Comparison of ENCODE assay signal across 8 mouse cellular contexts in genomic region chr15:74075903-74076721, GRCm38 (mm10).
A peak's percentile ranks its signal among the peaks of the same experiment; 100 is the strongest.
DNase-seq lines count a peak whose midpoint lies in the region; ATAC-seq lines count a peak whose summit lies in the region.

No protein-coding gene starts in this region.

- ATAC-seq in heart, embryonic 16.5 days (replicated peaks; ENCODE audit: extremely low read depth, insufficient read depth, low FRiP score), result peak; percentile 45; the same call in 1 of the 2 replicates
- ATAC-seq in liver, embryonic 13.5 days (ENCODE audit: low read depth), result no peak
- peak; percentile 78 for ATAC-seq in neural tube, embryonic 13.5 days (ENCODE audit: low read depth)

- H3K4me3 ChIP-seq in heart, embryonic 16.5 days (ENCODE audit: low read length), result no peak overlapping the region
- no peak overlapping the region for H3K4me3 ChIP-seq in liver, embryonic 13.5 days (replicated peaks)
- peak overlapping the region; percentile 5; the same call in 1 of the 2 replicates for H3K4me3 ChIP-seq in neural tube, embryonic 13.5 days

- DNase-seq in 3134 (ENCODE audit: extremely low read depth, insufficient read length, low spot score), result peak; percentile 74
- peak; percentile 77 to 82 for DNase-seq in adrenal gland, adult 18-20 months (ENCODE audit: low spot score in 2 of 2)
- DNase-seq in fibroblast of lung, adult 2 months (ENCODE audit: low read depth), result peak; percentile 29
- peak; percentile 91 for DNase-seq in kidney, postnatal 14 days
- DNase-seq in liver, embryonic 13.5 days, result peak; percentile 33
- DNase-seq in thymus, postnatal 25 days, result peak; percentile 46

- no peaks in the 10 kb centered on the region for H3K36me3 ChIP-seq in heart, embryonic 16.5 days (ENCODE audit: control insufficient read depth, insufficient read depth)
- no peaks in the 10 kb centered on the region for H3K36me3 ChIP-seq in liver, embryonic 13.5 days
- H3K36me3 ChIP-seq in neural tube, embryonic 13.5 days, result no peaks in the 10 kb centered on the region

- H3K4me1 ChIP-seq in heart, embryonic 16.5 days (ENCODE audit: control insufficient read depth, insufficient read depth, low read length), result no peaks in the 10 kb centered on the region
- no peaks in the 10 kb centered on the region for H3K4me1 ChIP-seq in liver, embryonic 13.5 days (replicated peaks)
- H3K4me1 ChIP-seq in neural tube, embryonic 13.5 days (replicated peaks), result peaks cover 18% of the 10 kb centered on the region

- WGBS in heart, embryonic 16.5 days, result 51% methylated on average over 16 of the region's 16 CpGs
- WGBS in liver, embryonic 13.5 days (ENCODE audit: insufficient replicate concordance), result 47% methylated on average over 16 of the region's 16 CpGs
- 21% methylated on average over 16 of the region's 16 CpGs for WGBS in neural tube, embryonic 13.5 days

- H3K27me3 ChIP-seq in heart, embryonic 16.5 days (ENCODE audit: control insufficient read depth, insufficient read depth, low read length), result no peaks in the 10 kb centered on the region
- no peaks in the 10 kb centered on the region for H3K27me3 ChIP-seq in liver, embryonic 13.5 days
- no peaks in the 10 kb centered on the region for H3K27me3 ChIP-seq in neural tube, embryonic 13.5 days

- H3K4me2 ChIP-seq in heart, embryonic 16.5 days (ENCODE audit: low read depth, low read length), result no peak overlapping the region
- H3K4me2 ChIP-seq in liver, embryonic 13.5 days, result no peak overlapping the region
- H3K4me2 ChIP-seq in neural tube, embryonic 13.5 days, result peak overlapping the region; percentile 36

- no peak overlapping the region for H3K9ac ChIP-seq in heart, embryonic 16.5 days (ENCODE audit: low read length)
- no peak overlapping the region for H3K9ac ChIP-seq in liver, embryonic 13.5 days
- peak overlapping the region; percentile 4; the same call in 1 of the 2 replicates for H3K9ac ChIP-seq in neural tube, embryonic 13.5 days

- H3K9me3 ChIP-seq in heart, embryonic 16.5 days (replicated peaks; ENCODE audit: control insufficient read depth, low read length), result no peaks in the 10 kb centered on the region
- H3K9me3 ChIP-seq in liver, embryonic 13.5 days (replicated peaks), result peaks cover 5% of the 10 kb centered on the region; the same call in 1 of the 2 replicates
- no peaks in the 10 kb centered on the region for H3K9me3 ChIP-seq in neural tube, embryonic 13.5 days

- no peak overlapping the region for H3K27ac ChIP-seq in heart, embryonic 16.5 days (ENCODE audit: low read length)
- no peak overlapping the region for H3K27ac ChIP-seq in liver, embryonic 13.5 days
- peak overlapping the region; percentile 54 for H3K27ac ChIP-seq in neural tube, embryonic 13.5 days (replicated peaks)

Comparison
In these comparisons a context has a peak if more than half of its experiments do, and no peak if none do; other contexts are left out.
1. DNase-seq: peak in every context shown above with its lines; median percentile 91 in kidney, postnatal 14 days; 80 in adrenal gland, adult 18-20 months; 74 in 3134; 46 in thymus, postnatal 25 days; 33 in liver, embryonic 13.5 days; 29 in fibroblast of lung, adult 2 months.